Mouse (Mus musculus) thymus, adult 2 months (tissue): ENCODE results near the gene Lpin2. TPM values are rescaled to one million over a fixed set of nuclear protein-coding genes. Genes with fewer than 3 reads are reported as not detected.

Experiments used
- DNase-seq: peaks from one replicate; pipeline ENCODE4 v3.0.0; 2021
- H3K27ac ChIP-seq: fragments of 200-500 bp; 2 replicates; pipeline ENCODE4 v1.5.1; 2012; ENCODE audit warnings: low read length, control low read depth; ENCODE audit not compliant: control insufficient read depth, insufficient read depth
- H3K27me3 ChIP-seq: fragments of 200-500 bp; 2 replicates; pipeline ENCODE4 v1.6.1; 2012; ENCODE audit warnings: mild to moderate bottlenecking, low read length, moderate library complexity, mixed read lengths; ENCODE audit not compliant: control insufficient read depth, insufficient read depth
- H3K36me3 ChIP-seq: fragments of 200-500 bp; 2 replicates; pipeline ENCODE4 v1.6.1; 2012; ENCODE audit warnings: mild to moderate bottlenecking, low read length, moderate library complexity; ENCODE audit not compliant: control insufficient read depth, insufficient read depth
- H3K4me1 ChIP-seq: fragments of 200-500 bp; replicated peaks from 2 replicates; pipeline ENCODE4 v1.6.1; 2012; ENCODE audit warnings: low read length; ENCODE audit not compliant: control insufficient read depth, insufficient read depth
- H3K4me3 ChIP-seq: fragments of 200-500 bp; 2 replicates; pipeline ENCODE4 v1.5.1; 2012; ENCODE audit warnings: mild to moderate bottlenecking, low read length, control low read depth, moderate library complexity; ENCODE audit not compliant: control insufficient read depth, insufficient read depth
- CTCF ChIP-seq: fragments of 200-500 bp; IDR thresholded peaks from 2 replicates; pipeline ENCODE4 v1.5.1; 2012; ENCODE audit warnings: mild to moderate bottlenecking, control low read depth, low read length, moderate library complexity, borderline replicate concordance; ENCODE audit not compliant: control insufficient read depth, poor library complexity, insufficient read depth; ENCODE audit errors: extremely low read depth
- POLR2A ChIP-seq: fragments of 200-500 bp; IDR thresholded peaks from 2 replicates; pipeline ENCODE4 v1.6.1; 2012; ENCODE audit warnings: mild to moderate bottlenecking, low read length, control low read depth, moderate library complexity; ENCODE audit not compliant: control insufficient read depth, poor library complexity, insufficient read depth; ENCODE audit errors: extremely low read depth
- WGBS: fragments of 180-500 bp; shearing (Covaris S2); methylation state at CpG from one replicate; pipeline ENCODE4 v1.1.7; 2018; 5-methylcytosine and 5-hydroxymethylcytosine counted together
- polyA plus RNA-seq: library from polyadenylated mRNA; depleted of rRNA; stranded (reverse); fragments of >200 nt; gene quantifications from 2 replicates; pipeline ENCODE4 v1.2.3, GENCODE M21; 2012

Lpin2 gene
- polyA plus RNA-seq, 1 experiment = 16.7 TPM

GRCm38 (mm10) chr17:71246022-71246421 is 63.7 kb downstream of the Lpin2 start:
- TF ChIP-seq CTCF (no peak), POLR2A (no peak)
- WGBS = 96% methylated on average over 4 of the region's 4 CpGs
- DNase-seq = no peak
- H3K4me1 ChIP-seq = no peaks in the 10 kb centered on the region
- H3K27me3 ChIP-seq = no peaks in the 10 kb centered on the region
- peaks cover 65% of the 10 kb centered on the region for H3K36me3 ChIP-seq
- H3K27ac ChIP-seq = no peak overlapping the region
- H3K4me3 ChIP-seq = no peak overlapping the region

- Histone ChIP-seq H3K27me3 (no peaks in the 10 kb centered on the region), H3K4me3 (no peak overlapping the region), H3K27ac (no peak overlapping the region), H3K36me3 (peaks cover 38% of the 10 kb centered on the region), H3K4me1 (no peaks in the 10 kb centered on the region)
- DNase-seq = no peak
- 99% methylated on average over 6 of the region's 6 CpGs for WGBS
- TF ChIP-seq CTCF (no peak), POLR2A (no peak)
Measured at GRCm38 (mm10) chr17:71248963-71249362, 66.6 kb downstream of the Lpin2 start.

- Histone ChIP-seq H3K36me3 (peaks cover 32% of the 10 kb centered on the region), H3K27ac (no peak overlapping the region), H3K4me1 (no peaks in the 10 kb centered on the region), H3K27me3 (no peaks in the 10 kb centered on the region), H3K4me3 (no peak overlapping the region)
- no peak for TF ChIP-seq CTCF
- TF ChIP-seq POLR2A = no peak
- DNase-seq = no peak
- 97% methylated on average over 2 of the region's 2 CpGs for WGBS
Measured at GRCm38 (mm10) chr17:71250046-71250445, 67.7 kb downstream of the Lpin2 start.

- Histone ChIP-seq H3K4me1 (no peaks in the 10 kb centered on the region), H3K27me3 (no peaks in the 10 kb centered on the region), H3K36me3 (peaks cover 22% of the 10 kb centered on the region), H3K27ac (no peak overlapping the region), H3K4me3 (no peak overlapping the region)
- no peak for DNase-seq
- WGBS = 91% methylated on average over 16 of the region's 16 CpGs
- TF ChIP-seq CTCF = no peak
- no peak for TF ChIP-seq POLR2A
Measured at GRCm38 (mm10) chr17:71250819-71251600, 68.7 kb downstream of the Lpin2 start.

- TF ChIP-seq CTCF (no peak), POLR2A (no peak)
Measured at GRCm38 (mm10) chr17:71251601-71252001, 69.2 kb downstream of the Lpin2 start.

GRCm38 (mm10) chr17:71252101-71252500 is 69.7 kb downstream of the Lpin2 start:
- TF ChIP-seq POLR2A = no peak
- TF ChIP-seq CTCF = no peak
- no peak overlapping the region for H3K27ac ChIP-seq
- WGBS = 96% methylated on average over 9 of the region's 9 CpGs

More at GRCm38 (mm10) chr17:71251601-71252001, 69.2 kb downstream of the Lpin2 start:
- Histone ChIP-seq H3K36me3 (peaks cover 18% of the 10 kb centered on the region), H3K4me1 (no peaks in the 10 kb centered on the region), H3K27ac (no peak overlapping the region), H3K27me3 (no peaks in the 10 kb centered on the region), H3K4me3 (no peak overlapping the region)
- no peak for DNase-seq
- 95% methylated on average over 6 of the region's 6 CpGs for WGBS

GRCm38 (mm10) chr17:71253391-71253790 is 71.0 kb downstream of the Lpin2 start:
- H3K27me3 ChIP-seq = no peaks in the 10 kb centered on the region
- no peak for DNase-seq
- 63% methylated on average over 2 of the region's 2 CpGs for WGBS
- H3K4me3 ChIP-seq = no peak overlapping the region
- H3K36me3 ChIP-seq = peaks cover 2% of the 10 kb centered on the region
- H3K4me1 ChIP-seq = no peaks in the 10 kb centered on the region
- TF ChIP-seq POLR2A = no peak
- TF ChIP-seq CTCF = no peak
- H3K27ac ChIP-seq = no peak overlapping the region

More at GRCm38 (mm10) chr17:71252101-71252500, 69.7 kb downstream of the Lpin2 start:
- Histone ChIP-seq H3K27me3 (no peaks in the 10 kb centered on the region), H3K4me1 (no peaks in the 10 kb centered on the region), H3K4me3 (no peak overlapping the region), H3K36me3 (peaks cover 14% of the 10 kb centered on the region)
- DNase-seq = no peak
